Mouse (Mus musculus): ENCODE measurements around the gene Tmprss9.

GRCm38 (mm10) chr10:80838346-80838912, 33.2 kb upstream of the Tmprss9 start:
- no peak for TF ChIP-seq ZKSCAN1 (IDR thresholded peaks at IDR 0.05; ENCODE audit: low read depth, low read length)
- TF ChIP-seq MAZ (IDR thresholded peaks at IDR 0.05; ENCODE audit: low read depth, low read length), result no peak
- no peak for TF ChIP-seq POLR2AphosphoS2 (IDR thresholded peaks at IDR 0.05; ENCODE audit: low read length)
- no peak for TF ChIP-seq CTCF (IDR thresholded peaks at IDR 0.05 in 2 of 3, conservative IDR thresholded peaks at IDR 0.05 in 1 of 3; ENCODE audit: control insufficient read depth in 1 of 3, insufficient read depth in 1 of 3, low read depth in 2 of 3, low read length in 3 of 3, poor library complexity in 1 of 3, severe bottlenecking in 1 of 3)
